Mouse (Mus musculus) thymus, adult 2 months (tissue): Measurements from ENCODE around the gene Mylip.

Experiments used
- CTCF ChIP-seq: fragments of 200-500 bp; IDR thresholded peaks from 2 replicates; pipeline ENCODE4 v1.5.1; 2012; ENCODE audit warnings: mild to moderate bottlenecking, control low read depth, low read length, moderate library complexity, borderline replicate concordance; ENCODE audit not compliant: control insufficient read depth, poor library complexity, insufficient read depth; ENCODE audit errors: extremely low read depth
- POLR2A ChIP-seq: fragments of 200-500 bp; IDR thresholded peaks from 2 replicates; pipeline ENCODE4 v1.6.1; 2012; ENCODE audit warnings: mild to moderate bottlenecking, low read length, control low read depth, moderate library complexity; ENCODE audit not compliant: control insufficient read depth, poor library complexity, insufficient read depth; ENCODE audit errors: extremely low read depth

DNA sequence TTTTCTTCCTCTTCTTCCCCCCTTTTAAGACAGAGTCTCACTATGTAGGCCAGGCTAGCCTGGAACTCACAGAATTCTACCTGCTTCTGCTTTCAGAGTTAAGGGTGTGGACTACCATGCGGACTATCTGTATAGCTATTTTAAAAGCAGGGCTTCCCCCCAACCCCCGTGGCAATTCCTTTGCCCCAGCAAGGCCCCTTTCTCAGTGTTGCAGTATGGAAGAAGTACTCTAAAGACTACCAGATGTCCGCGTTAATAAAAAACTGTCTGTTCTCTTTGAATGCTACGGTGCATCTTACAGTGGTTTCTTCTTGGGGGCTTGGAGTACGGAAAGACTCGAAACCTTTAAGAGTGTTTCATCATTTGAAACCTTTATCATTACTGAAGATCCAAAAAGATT is 12.3 kb downstream of the Mylip start:
- TF ChIP-seq CTCF (no peak), POLR2A (no peak)
